Mouse (Mus musculus): ENCODE measurements around the gene Zbp1.

DNA sequence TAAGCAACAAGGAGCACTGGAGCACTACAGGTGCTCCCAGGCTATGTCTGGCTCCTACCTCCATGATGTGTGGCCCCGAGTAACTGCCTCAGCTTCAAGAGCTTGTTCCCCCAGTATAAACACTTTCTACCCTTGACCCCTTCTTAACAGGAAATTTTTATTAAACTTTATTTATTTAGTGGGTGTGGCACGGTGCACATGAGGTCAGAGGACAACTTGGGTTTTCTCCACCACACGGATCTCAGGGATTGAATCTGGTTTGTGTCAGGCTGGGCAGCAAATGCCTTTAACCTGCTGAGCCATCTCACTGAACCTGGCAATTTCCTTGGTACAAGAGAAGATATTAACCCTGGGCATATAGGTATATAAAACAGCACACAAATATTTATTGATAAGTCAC, 25.4 kb upstream of the Zbp1 start:
- no peak for TF ChIP-seq CTCF (conservative IDR thresholded peaks at IDR 0.05; ENCODE audit: insufficient read depth, insufficient read length, low read depth, low read length)
- no peak for TF ChIP-seq POLR2A (IDR thresholded peaks at IDR 0.05; ENCODE audit: low read depth, low read length)

Measured in kidney, adult 2 months (tissue).